Mouse (Mus musculus) liver, embryonic 14.5 days (tissue): ENCODE data around the gene Tmem52.

Experiments
- CTCF ChIP-seq: IDR thresholded peaks from 2 replicates; pipeline ENCODE4 v1.5.1; 2016; ENCODE audit warnings: antibody characterized with exemption, low read depth, control low read depth
- EP300 ChIP-seq: IDR thresholded peaks from 2 replicates; pipeline ENCODE4 v1.6.1; 2016; ENCODE audit warnings: antibody characterized with exemption, low read depth

DNA sequence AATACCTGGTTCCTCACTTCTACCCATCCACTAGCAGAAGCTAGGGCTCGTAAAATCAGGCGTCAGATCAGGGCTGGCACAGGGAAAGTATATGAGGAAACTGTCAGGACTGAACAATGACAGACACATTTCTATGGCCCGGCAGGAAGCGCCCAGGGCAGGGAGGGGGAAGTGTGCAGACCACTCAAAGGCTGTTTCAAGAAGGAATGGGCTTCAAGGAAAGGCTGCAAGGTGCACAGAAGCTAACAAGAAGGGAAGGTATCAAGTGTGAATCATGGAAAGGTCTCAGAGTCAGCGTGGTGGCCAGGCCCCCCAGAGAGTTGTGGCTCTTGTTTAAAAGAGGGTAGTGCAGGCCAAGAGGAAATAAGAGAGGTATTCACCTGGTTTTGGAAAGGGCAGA, 21.5 kb downstream of the Tmem52 start:
- no peak for TF ChIP-seq CTCF
- TF ChIP-seq EP300: no peak
